Mouse (Mus musculus) MN1 (cell line): ENCODE measurements around the gene Mapk11.

Experiments used
- DNase-seq: peaks from one replicate; pipeline ENCODE4 v3.0.0-alpha.2; 2016; ENCODE audit warnings: low spot score

Gene Mapk11

DNA sequence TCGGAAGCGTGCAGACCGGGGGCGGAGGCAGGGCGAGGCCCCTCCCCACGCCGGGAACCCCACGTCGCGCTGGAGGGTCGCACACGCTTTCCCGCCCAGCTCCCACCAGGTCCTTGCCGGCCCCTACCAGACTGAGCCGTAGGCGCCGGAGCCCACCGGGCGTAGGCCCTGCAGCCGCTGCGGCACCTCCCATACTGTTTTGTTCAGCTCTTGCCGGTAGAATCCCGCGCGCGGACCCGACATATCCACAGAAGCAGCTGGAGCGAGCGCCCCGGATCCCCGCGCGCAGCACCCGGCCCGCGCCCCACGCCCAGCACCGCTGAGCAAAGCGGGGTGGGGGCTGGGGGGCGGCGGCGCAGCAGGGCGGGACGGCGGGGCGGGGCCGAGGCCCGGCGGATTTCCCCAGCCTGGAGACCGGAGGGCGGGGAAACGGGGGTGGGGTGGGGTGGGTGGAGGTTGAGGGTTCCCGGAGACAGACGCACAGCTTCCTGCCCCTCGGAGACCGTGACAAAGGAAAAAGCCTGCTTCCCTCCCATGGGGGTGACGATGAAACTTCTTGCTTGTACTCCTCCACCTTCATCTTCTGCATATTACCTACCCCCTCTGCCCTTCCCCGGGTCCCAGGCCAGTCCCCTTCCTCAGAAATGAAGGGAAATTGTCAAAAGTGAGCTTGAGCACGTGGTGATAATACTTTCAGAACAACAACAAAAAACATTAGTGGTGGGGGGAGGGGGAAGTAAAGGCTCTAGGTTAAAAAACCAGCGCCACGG lies at the start of gene Mapk11:
Mapk11 (minus strand) TSS at position 358 of the 770 bp plus-strand sequence.
- peak; percentile 67 for DNase-seq

DNA sequence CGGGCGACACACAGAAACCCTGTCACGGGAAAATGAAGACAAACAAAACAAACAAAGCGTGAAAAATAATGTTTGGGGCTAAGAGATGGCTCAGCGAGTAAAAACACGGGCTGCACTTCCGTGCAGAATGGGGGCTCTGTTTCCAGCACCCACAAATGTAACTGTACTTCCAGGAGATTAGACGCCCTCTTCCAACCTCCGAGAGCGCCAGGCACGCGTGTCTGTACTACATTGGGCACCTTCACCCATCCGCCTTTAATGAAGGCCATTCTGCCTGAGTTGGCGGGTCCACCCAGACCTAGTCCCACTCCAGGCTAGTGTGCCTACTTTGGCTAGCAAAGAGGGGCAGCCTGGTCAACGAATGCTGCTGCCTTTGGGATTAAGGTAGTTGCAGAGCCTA lies 47.6 kb upstream of the Mapk11 start:
- no peak for DNase-seq

GRCm38 (mm10) chr15:89196313-89196706 lies 46.9 kb upstream of the Mapk11 start, which contains the start of gene Dennd6b:
Gene Dennd6b (minus strand): TSS chr15:89196496.
- peak; percentile 99 for DNase-seq

DNA sequence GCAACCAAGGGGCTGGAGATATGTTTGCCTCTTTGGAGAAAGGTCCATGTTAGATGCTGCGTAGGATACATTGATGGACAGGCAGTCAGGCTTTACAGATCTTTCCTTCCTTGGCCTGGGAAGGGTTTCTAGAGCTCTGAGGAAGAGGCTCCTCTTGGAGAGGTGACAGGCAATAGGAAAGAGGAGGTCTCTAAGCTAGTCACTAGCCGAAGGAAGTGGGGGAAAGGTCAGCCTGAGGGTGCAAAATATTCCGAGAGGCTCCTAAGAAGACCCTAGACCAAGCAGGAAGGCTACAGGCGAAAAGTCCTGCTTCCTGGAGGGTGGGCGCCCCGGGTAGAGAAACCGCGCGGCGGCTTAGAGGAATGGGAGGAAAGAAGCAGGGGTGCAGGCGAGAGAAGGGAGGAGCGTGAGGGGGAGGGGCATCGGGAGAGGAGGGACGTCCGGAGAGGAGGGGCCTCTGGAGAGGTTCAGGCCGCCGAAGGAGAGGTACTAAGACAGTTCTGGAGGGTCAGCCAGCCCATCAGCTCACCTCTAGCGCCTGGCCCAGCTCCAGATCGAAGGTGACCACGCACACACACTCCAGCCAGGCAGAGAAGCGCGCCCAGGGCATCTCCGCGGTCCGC lies 46.4 kb upstream of the Mapk11 start:
- DNase-seq, result peak; percentile 90

DNA sequence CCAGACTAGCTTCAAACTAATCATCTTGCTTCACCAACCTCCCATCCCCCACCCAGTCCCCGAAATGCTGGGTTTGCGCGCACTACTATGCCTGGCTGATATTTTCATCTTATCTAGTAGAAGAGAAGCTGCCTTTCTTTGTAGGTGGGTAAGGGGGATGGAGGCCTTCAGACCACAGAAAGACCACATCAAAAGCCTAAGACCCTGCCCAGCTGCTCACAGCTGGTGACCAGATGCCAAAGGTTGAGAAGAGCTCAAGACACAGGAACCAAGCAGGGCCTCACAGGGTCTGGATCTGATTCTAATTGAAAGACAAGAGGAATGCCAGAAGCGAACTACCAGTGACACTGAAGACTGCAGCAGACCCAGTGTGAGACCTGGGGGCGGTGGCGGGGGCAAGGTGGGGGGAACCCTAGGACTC lies 45.8 kb upstream of the Mapk11 start:
- peak; percentile 41 for DNase-seq

- DNase-seq, result no peak
These were observed 35.5 kb upstream of the Mapk11 start for GRCm38 (mm10) chr15:89184937-89185227.

DNA sequence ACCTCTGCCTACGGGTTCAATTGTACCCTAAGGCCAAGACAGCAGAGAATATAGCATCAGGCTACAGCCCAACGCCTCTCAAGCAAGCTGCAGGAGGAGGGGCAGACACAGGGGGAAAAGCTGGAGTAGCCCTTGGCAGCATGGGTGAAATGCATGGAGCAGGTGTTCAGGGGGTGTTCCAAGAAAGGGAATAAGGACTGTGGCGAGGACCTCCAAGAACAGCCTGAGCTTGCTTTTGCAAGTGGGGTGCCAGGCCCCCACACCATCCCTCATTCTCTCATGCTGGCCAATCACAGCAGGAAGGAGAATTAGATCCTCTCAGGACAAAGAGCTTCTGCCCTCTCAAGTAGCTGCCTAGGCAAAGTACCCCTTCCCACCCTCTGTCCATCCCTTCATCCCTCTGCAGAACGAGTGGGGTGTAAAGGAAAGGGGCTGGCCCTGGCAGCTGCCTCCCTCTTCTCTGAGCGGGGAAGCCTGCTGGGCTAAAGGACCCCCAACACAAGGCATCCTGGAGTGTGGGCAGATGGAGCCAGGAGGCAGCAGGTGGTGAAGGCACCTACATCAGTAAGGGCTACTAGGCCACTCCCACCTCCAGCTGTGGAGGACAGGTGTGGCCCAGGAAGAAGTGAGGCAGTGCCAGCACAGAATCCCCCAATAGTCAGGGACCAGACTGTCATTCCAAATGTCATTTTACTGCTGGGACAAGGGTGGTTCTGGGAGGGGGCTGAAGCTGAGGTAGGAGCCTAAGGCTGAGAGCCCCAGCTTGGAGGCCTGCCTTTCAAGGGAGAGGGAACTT lies 34.9 kb upstream of the Mapk11 start:
- no peak for DNase-seq

GRCm38 (mm10) chr15:89182842-89183241 lies 33.4 kb upstream of the Mapk11 start:
- no peak for DNase-seq

DNA sequence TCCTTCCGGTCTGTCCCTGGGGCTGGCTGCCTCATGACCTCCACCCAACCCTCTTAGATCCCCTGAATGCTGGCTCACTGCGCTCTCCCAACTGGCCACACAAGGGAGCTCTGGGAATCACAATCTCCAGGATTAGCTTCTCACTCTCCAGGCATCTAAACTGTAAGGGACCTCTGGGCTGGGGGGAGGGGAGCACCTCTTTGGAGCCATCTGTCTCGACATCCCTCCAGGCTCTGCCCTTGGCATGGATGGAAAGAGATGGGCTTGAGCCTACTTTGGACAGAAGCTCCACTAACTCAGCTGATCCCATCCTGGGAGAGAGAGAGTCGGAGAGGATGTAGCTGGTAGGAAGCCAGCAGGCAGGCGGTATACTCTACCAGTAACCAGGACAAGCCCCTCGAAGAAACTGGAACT lies 32.9 kb upstream of the Mapk11 start:
- DNase-seq, result peak; percentile 61

GRCm38 (mm10) chr15:89181561-89182270 lies 32.3 kb upstream of the Mapk11 start:
- no peak for DNase-seq

GRCm38 (mm10) chr15:89180571-89181229 lies 31.3 kb upstream of the Mapk11 start, which contains the start of gene Plxnb2:
Gene Plxnb2 (minus strand): TSS chr15:89180788.
- DNase-seq, result peak; percentile 94

DNA sequence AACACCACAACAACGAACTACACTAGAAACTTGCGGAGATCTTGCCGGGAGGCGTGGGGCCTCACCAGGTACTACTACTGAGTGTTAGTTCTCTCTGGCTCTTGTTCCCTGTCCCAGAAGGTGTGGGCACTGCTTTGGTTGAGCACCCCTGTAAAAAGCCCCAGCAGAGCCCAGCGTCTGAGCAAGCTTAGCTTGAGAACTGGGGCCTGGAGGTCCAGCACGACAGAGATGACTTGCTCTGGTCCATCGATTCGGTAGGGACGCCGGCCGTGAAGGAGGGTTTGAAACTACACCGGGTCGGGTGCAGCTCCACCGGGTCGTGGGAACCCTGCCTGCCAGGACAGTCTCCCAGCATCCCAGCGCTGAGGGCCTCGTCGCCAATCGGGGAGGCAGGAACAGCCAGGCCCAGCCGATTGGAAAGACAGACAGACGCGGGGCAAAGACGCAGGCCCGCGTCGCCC lies 30.7 kb upstream of the Mapk11 start:
- peak; percentile 58 for DNase-seq

DNA sequence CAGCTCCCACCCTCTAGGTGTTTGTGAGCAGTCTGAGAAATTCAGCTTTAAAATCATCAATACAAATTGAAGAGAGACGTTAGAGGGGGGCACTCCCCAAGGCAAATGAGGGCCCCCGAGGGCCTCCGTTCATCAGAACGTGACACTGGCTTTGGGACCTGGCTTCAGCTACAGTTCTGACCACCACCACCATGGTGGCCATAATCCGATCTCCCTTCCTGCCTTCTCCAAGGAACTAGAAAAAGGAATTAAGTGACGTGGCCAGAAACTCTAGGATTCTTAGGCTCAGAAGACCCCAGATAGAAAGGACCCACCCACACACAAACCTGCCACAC lies 30.2 kb upstream of the Mapk11 start:
- DNase-seq, result peak; percentile 31

DNA sequence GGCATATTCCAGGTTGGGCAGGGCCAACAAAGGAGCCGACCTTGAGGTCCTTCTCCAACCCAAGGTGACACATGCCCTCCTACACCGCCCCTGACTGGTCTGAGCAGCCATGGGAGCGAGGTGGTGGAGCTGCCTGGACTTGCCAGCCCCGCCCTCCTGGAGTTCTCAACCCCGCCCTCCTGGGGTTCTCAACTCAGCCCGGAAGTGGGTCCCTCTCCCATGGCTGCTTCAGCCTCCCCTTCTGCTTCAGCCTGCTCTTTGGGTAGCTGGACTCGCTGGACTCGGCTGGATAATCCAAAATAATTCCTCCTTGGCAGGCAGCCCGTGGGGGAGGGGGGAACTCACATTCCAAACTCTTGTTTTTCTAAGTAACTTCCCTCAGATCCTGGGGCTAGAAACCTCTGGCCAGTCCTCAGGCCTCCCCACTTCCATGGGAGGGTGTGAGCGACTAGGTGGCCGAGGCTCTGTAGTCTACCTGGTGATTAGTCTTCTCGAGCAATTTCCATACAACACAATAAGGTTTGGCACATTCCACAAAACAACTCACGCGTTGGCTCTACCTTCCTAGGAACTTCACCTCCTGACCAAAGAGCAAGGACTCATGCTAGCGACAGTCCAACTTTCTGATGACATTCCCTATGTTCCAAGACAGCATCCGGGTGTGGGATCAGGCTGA lies 29.7 kb upstream of the Mapk11 start:
- DNase-seq, result peak; percentile 61

- DNase-seq, result no peak
These were observed 28.9 kb upstream of the Mapk11 start for GRCm38 (mm10) chr15:89178260-89178860.

- DNase-seq, result no peak
These were observed 28.3 kb upstream of the Mapk11 start for GRCm38 (mm10) chr15:89177576-89178259.

GRCm38 (mm10) chr15:89177121-89177520 lies 27.7 kb upstream of the Mapk11 start:
- peak; percentile 70 for DNase-seq

- DNase-seq, result no peak
These were observed 26.2 kb upstream of the Mapk11 start for GRCm38 (mm10) chr15:89175411-89176155.

DNA sequence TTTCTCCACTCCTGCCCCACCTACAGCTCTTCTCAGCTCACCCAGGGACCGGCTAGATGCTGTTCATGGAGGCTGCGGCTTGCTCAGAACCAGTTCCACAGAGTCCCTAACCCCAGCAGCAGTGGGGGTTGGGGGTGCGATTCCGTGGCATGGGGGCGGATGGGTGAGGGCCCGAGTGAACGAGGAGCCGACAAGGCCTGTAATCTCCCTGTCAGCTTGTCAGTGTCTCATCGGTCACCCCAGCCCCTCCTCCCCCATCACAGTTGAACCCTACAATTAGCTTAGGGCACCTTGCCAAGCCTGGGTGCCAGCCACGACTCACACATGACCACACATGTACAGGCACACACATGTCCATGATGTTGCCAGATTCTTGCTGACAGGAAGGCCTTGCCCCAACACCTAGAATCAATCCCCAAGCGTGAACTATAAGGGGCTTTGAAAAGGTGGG lies 25.5 kb upstream of the Mapk11 start:
- no peak for DNase-seq
